Mouse (Mus musculus): ENCODE data around the gene Zbed3.

Gene Zbed3

GRCm38 (mm10) chr13:95323400-95323799 lies at the start of gene Zbed3:
Gene Zbed3 (plus strand): TSS chr13:95323612.
- peak; percentile 39 for DNase-seq

DNA sequence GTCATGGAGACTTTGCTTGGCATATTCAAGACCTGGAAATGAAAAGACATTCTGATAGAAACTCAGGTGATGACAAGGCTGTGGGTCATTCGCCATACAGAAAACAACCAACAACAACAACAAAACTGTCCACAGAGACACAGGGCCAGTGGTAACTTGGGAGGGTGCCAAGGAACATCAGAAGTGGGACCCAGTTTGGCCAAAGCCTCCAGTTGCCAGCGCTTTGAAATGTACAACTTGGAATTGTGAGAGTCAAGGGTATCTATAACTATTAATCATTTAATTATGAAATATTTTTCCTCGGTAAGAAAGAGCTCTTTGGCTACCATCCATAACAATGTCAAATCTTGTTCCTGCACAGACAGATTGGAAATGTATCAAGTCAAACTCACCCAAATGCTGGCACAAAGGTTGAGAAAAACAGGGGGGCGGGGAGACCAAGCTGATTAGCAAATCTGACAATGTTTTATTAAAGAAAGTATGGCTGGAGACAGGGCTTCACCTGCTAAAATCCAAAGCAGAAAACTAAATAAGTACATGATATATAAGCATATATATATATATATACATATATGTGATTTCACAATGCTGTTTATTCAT lies 44.9 kb upstream of the Zbed3 start:
- DNase-seq, result no peak

- DNase-seq, result peak; percentile 67
These were observed 41.4 kb upstream of the Zbed3 start for GRCm38 (mm10) chr13:95281740-95282673.

DNA sequence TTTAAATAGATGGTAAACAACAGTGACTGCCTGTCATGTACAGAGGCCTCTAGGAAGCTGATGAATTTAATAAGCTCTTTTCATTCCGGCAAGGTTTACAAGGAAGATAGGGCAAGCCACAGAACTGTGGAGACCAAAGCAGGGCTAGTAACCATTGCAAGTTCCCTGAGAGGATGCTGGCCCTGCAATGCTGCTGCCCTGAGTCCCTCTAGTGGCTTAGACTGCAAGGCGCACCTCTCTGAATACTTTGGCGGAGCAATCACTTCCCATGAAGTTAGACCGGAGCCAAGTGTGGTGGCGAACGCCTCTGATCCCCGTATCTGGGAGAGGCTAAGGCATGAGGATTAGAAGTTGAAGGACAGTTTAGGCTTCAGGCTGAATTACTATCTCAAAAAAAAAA lies 36.4 kb upstream of the Zbed3 start:
- DNase-seq, result peak; percentile 87

- peak; percentile 22 for DNase-seq
These were observed 35.4 kb upstream of the Zbed3 start for GRCm38 (mm10) chr13:95288027-95288426.

- DNase-seq, result no peak
These were observed 31.4 kb upstream of the Zbed3 start for GRCm38 (mm10) chr13:95291983-95292382.

DNA sequence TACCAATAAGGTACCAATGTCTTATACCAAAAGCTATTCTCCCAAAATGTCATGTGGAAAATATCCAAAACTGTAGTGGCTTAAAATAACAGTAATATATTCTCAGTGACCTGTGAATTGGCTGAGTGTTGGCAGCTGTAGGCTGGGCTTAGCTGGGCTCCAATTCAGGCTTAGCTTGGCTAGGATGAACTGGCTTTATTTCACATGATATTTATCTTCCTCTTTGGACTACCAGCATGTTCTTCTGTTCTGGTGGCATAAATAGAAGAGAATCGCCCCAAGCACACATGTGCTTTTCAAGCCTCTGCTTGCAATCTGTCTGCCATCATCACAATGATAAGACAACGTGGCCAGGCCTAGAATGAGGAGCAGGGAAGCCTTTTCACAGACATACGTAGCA lies 23.5 kb upstream of the Zbed3 start:
- no peak for DNase-seq

- DNase-seq, result peak; percentile 29
These were observed 16.8 kb upstream of the Zbed3 start for GRCm38 (mm10) chr13:95306596-95306995.

- DNase-seq, result no peak
These were observed 16.2 kb upstream of the Zbed3 start for GRCm38 (mm10) chr13:95307100-95307655.

- DNase-seq, result no peak
These were observed 11.4 kb upstream of the Zbed3 start for GRCm38 (mm10) chr13:95312016-95312415.

- no peak for DNase-seq
These were observed 4.3 kb upstream of the Zbed3 start for GRCm38 (mm10) chr13:95319153-95319552.

DNA sequence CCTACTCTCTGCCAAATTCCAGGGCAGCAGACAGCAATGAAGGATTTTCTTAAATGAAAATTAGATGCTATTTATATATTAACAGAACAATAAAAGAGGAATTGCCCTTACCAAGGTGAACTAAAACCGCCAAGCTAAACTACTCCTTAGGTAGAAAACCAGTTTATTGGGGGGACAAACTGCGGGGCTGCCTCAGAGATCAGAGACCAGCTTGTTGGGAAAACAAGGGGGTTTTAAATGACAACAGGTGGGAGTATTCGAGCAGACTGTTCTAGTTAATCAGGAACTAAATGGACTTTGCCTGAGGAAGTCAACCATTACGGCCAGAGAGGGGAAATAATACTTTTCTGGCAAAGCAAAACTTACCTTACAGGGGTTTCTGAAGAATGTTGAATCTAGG lies 3.0 kb upstream of the Zbed3 start:
- peak; percentile 62 for DNase-seq

DNA sequence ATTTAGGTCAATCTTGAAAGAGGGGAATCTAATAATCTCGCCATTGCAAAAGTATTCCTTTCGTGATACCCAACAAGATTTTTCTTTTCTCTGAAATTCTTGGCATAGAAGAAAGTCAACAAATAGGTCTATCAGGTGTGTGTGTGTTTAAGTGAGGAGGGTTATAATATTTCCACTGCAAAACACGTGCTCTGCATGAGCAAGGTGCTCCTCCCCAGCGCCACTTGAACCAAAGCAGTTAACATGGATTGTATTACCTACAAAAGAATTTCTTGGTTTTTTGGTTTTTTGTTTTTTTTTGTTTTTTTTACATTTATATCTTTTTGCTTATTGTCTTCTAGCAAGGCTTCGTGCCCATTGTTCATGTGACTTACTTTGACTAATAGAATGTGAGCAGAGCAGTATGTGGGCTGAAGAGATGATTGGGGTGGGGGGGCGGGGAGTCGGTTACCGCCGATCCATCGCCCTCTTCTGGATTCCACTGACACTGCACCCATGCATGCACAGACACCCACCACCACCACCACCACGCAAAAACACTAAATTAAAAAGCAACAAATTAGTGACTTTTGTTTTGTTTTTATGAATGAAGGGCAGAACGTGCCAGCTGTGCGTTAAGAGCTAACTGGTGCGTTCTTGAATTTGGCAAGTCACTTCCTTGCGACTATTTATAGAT lies 676 bp downstream of the Zbed3 start:
- DNase-seq, result peak; percentile 82

GRCm38 (mm10) chr13:95324626-95325079 lies 1.2 kb downstream of the Zbed3 start:
- no peak for DNase-seq

- peak; percentile 85 for DNase-seq
These were observed 1.9 kb downstream of the Zbed3 start for GRCm38 (mm10) chr13:95325080-95325906.

GRCm38 (mm10) chr13:95325907-95326550 lies 2.6 kb downstream of the Zbed3 start:
- no peak for DNase-seq

GRCm38 (mm10) chr13:95326611-95327344 lies 3.4 kb downstream of the Zbed3 start:
- DNase-seq, result no peak

DNA sequence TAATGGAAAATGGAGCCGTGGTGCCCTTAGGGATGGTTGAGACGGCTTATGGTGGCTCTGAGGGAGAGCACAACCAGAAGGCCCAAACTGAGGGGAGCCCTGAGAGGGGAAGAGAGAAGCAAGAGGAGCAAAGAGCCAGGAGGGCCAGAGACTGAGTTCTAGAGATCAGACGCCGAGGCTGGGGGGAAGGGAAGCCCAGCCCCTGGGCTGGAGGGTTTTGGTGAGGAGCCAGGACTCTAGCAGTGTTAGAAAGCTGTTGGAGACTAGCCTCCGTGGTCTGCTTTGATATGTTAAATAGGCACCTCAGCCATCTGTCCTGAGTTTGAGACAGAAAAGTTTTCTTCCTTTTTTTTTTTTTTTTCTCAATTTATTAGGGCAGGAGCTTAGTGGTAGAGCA lies 3.9 kb downstream of the Zbed3 start:
- peak; percentile 67 for DNase-seq

GRCm38 (mm10) chr13:95328767-95329166 lies 5.4 kb downstream of the Zbed3 start:
- peak; percentile 52 for DNase-seq

DNA sequence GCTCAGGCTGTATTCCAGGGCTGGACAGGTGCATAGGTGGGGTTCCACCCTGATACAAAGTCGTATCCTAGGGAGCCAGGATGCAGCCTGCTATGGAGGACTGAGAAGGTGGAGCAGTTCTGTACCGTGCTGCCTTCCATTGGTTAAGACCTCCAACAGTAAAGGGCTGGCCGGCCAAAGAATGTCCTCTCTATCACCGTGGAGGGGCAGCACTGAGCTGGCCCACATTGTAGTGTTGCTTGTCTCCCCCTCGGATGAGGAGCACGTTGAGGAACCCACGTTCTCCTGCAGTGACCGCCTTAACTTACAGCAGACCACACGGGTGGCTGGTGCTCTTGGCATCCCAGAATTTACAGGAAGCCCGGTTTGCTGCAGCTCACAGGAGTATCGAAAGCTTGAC lies 7.1 kb downstream of the Zbed3 start:
- DNase-seq, result no peak

Measured in kidney, postnatal 14 days (tissue).